Mouse (Mus musculus) liver, embryonic 14.5 days (tissue): Measurements from ENCODE around the gene Pam. TPM values are rescaled to one million over a fixed set of nuclear protein-coding genes. Genes with fewer than 3 reads are reported as not detected.

Experiments
- ATAC-seq: fragments of 200-750 bp; cut with Nextera tagmentation; 2 replicates; pipeline ENCODE4 v1.8.0; 2017; ENCODE audit warnings: moderate number of reproducible peaks, mild to moderate bottlenecking, moderate library complexity; ENCODE audit not compliant: insufficient read depth
- DNase-seq, 3 experiments: peaks; one replicate each; pipeline ENCODE4 v3.0.0-alpha.2; 2012 to 2013; ENCODE audit warnings: low read depth in 3 of 3, low spot score in 3 of 3
- H3K27ac ChIP-seq: fragments of 300-500 bp; sonication (generic); 2 replicates; pipeline ENCODE4 v1.5.1; 2014; ENCODE audit warnings: moderate library complexity, mild to moderate bottlenecking, control low read depth, inconsistent platforms
- H3K27me3 ChIP-seq: fragments of 300-500 bp; sonication (generic); 2 replicates; pipeline ENCODE4 v1.6.1; 2014; ENCODE audit warnings: mild to moderate bottlenecking, low read length, moderate library complexity; ENCODE audit not compliant: control insufficient read depth, insufficient read depth
- H3K36me3 ChIP-seq: fragments of 300-500 bp; sonication (generic); replicated peaks from 2 replicates; pipeline ENCODE4 v1.6.1; 2014; ENCODE audit warnings: low read depth; ENCODE audit not compliant: control insufficient read depth, insufficient read depth
- H3K4me1 ChIP-seq, 2 experiments: fragments of 200-500 bp in 1 of 2; fragments of 300-500 bp in 1 of 2; sonication (generic) in 1 of 2; replicated peaks; 2 replicates each; pipeline ENCODE4 v1.6.1; 2012 to 2014; ENCODE audit warnings: antibody characterized with exemption in 1 of 2, inconsistent platforms in 1 of 2, low read length in 1 of 2; ENCODE audit not compliant: control insufficient read depth in 2 of 2, insufficient read depth in 2 of 2
- H3K4me2 ChIP-seq: fragments of 300-500 bp; sonication (generic); 2 replicates; pipeline ENCODE4 v1.6.1; 2014; ENCODE audit warnings: low read depth, mild to moderate bottlenecking, control low read depth, moderate library complexity
- H3K4me3 ChIP-seq, 2 experiments: fragments of 200-500 bp in 1 of 2; fragments of 300-500 bp in 1 of 2; sonication (generic) in 1 of 2; 2 replicates each; pipeline ENCODE4 v1.5.1; 2012 to 2014; ENCODE audit warnings: low read depth in 2 of 2, low read length in 2 of 2, mild to moderate bottlenecking in 2 of 2, control low read depth in 1 of 2, inconsistent platforms in 1 of 2, moderate library complexity in 1 of 2; ENCODE audit not compliant: insufficient read depth in 1 of 2
- H3K9ac ChIP-seq: fragments of 300-500 bp; sonication (generic); replicated peaks from 2 replicates; pipeline ENCODE4 v1.6.1; 2014; ENCODE audit warnings: mild to moderate bottlenecking, control low read depth, moderate library complexity
- H3K9me3 ChIP-seq: fragments of 300-500 bp; sonication (generic); 2 replicates; pipeline ENCODE4 v1.6.1; 2016; ENCODE audit warnings: low read length, mixed read lengths; ENCODE audit not compliant: control insufficient read depth
- CTCF ChIP-seq: IDR thresholded peaks from 2 replicates; pipeline ENCODE4 v1.5.1; 2016; ENCODE audit warnings: antibody characterized with exemption, low read depth, control low read depth
- EP300 ChIP-seq: IDR thresholded peaks from 2 replicates; pipeline ENCODE4 v1.6.1; 2016; ENCODE audit warnings: antibody characterized with exemption, low read depth
- WGBS: fragments of 180-500 bp; shearing (Covaris S2); extraction: QIAGEN DNeasy Blood & Tissue Kit; methylation state at CpG from one replicate; pipeline ENCODE4 v1.1.7; 2014; ENCODE audit not compliant: insufficient replicate concordance; 5-methylcytosine and 5-hydroxymethylcytosine counted together
- polyA plus RNA-seq, 2 experiments: library from polyadenylated mRNA; depleted of rRNA in 1 of 2; stranded (reverse) in 1 of 2; unstranded in 1 of 2; fragments of >200 nt; fragmentation: Nextera tagmentation in 1 of 2; extraction: Ambion mirVana in 1 of 2; gene quantifications; 2 replicates each; pipeline versions ENCODE4 v1.2.1 to v1.2.3; 2012 to 2014

The Pam gene
- polyA plus RNA-seq, 2 experiments = 5.1 to 7.6 TPM

GRCm38 (mm10) chr1:98042425-98042824, 53.0 kb downstream of the Pam start:
- ATAC-seq = no peak

GRCm38 (mm10) chr1:98038252-98038651, 57.2 kb downstream of the Pam start:
- Histone ChIP-seq H3K4me2 (no peak overlapping the region), H3K4me3 (no peak overlapping the region), H3K27ac (no peak overlapping the region), H3K9ac (no peak overlapping the region), H3K27me3 (no peaks in the 10 kb centered on the region), H3K36me3 (no peaks in the 10 kb centered on the region), H3K9me3 (no peaks in the 10 kb centered on the region), H3K4me1 (no peaks in the 10 kb centered on the region)
- 66% methylated on average over 3 of the region's 3 CpGs for WGBS
- DNase-seq (no peak), ATAC-seq (no peak)
- TF ChIP-seq CTCF = no peak
- TF ChIP-seq EP300 = no peak

More at GRCm38 (mm10) chr1:98042425-98042824, 53.0 kb downstream of the Pam start:
- Histone ChIP-seq H3K4me3 (no peak overlapping the region), H3K36me3 (no peaks in the 10 kb centered on the region), H3K4me2 (no peak overlapping the region), H3K9ac (no peak overlapping the region), H3K27ac (no peak overlapping the region), H3K9me3 (no peaks in the 10 kb centered on the region), H3K4me1 (no peaks in the 10 kb centered on the region), H3K27me3 (no peaks in the 10 kb centered on the region)
- no peak for DNase-seq
- WGBS = 63% methylated on average over 2 of the region's 2 CpGs
- no peak for TF ChIP-seq EP300
- TF ChIP-seq CTCF = no peak

- Histone ChIP-seq H3K36me3 (no peaks in the 10 kb centered on the region), H3K4me1 (no peaks in the 10 kb centered on the region), H3K4me3 (no peak overlapping the region), H3K9me3 (no peaks in the 10 kb centered on the region), H3K4me2 (no peak overlapping the region), H3K9ac (no peak overlapping the region), H3K27ac (no peak overlapping the region), H3K27me3 (no peaks in the 10 kb centered on the region)
- TF ChIP-seq CTCF = no peak
- TF ChIP-seq EP300 = no peak
- 55% methylated on average over 2 of the region's 2 CpGs for WGBS
- DNase-seq = no peak
- ATAC-seq = no peak
These were observed 59.7 kb downstream of the Pam start for GRCm38 (mm10) chr1:98035736-98036135.

GRCm38 (mm10) chr1:98031802-98032201, 63.6 kb downstream of the Pam start:
- H3K36me3 ChIP-seq = no peaks in the 10 kb centered on the region
- no peak overlapping the region for H3K4me3 ChIP-seq
- H3K9me3 ChIP-seq = no peaks in the 10 kb centered on the region
- DNase-seq (no peak), ATAC-seq (no peak)
- H3K4me2 ChIP-seq = no peak overlapping the region
- 68% methylated on average over 8 of the region's 8 CpGs for WGBS
- no peak overlapping the region for H3K9ac ChIP-seq
- H3K4me1 ChIP-seq = no peaks in the 10 kb centered on the region
- no peak overlapping the region for H3K27ac ChIP-seq
- TF ChIP-seq CTCF = no peak
- no peak for TF ChIP-seq EP300
- H3K27me3 ChIP-seq = no peaks in the 10 kb centered on the region

- TF ChIP-seq CTCF (no peak), EP300 (no peak)
- Histone ChIP-seq H3K4me2 (no peak overlapping the region), H3K27me3 (no peaks in the 10 kb centered on the region), H3K9me3 (no peaks in the 10 kb centered on the region), H3K36me3 (no peaks in the 10 kb centered on the region), H3K27ac (no peak overlapping the region), H3K4me3 (no peak overlapping the region), H3K9ac (no peak overlapping the region), H3K4me1 (no peaks in the 10 kb centered on the region)
- no peak for DNase-seq
- no peak for ATAC-seq
- 63% methylated on average over 5 of the region's 5 CpGs for WGBS
These were observed 66.4 kb downstream of the Pam start for GRCm38 (mm10) chr1:98029025-98029424.
